8 mouse cellular contexts compared by ENCODE assay signal in genomic region chrX:48257011-48257410, GRCm38 (mm10). TPM values are rescaled to one million over a fixed set of nuclear protein-coding genes. Genes with fewer than 3 reads are reported as not detected.
DNase-seq lines count a peak whose midpoint lies in the region; ATAC-seq and TF ChIP-seq lines count a peak whose summit lies in the region.

No protein-coding gene starts in this region.

- peaks cover 16% of the 10 kb centered on the region; the same call in 1 of the 2 replicates for H3K36me3 ChIP-seq in kidney, embryonic 15.5 days
- H3K36me3 ChIP-seq in hindbrain, embryonic 16.5 days (ENCODE audit: control insufficient read depth, insufficient read depth, low read length) = no peaks in the 10 kb centered on the region
- H3K36me3 ChIP-seq in midbrain, embryonic 14.5 days (ENCODE audit: control insufficient read depth, insufficient read depth, low read length) = 0 out of 2 replicates have a peak, but pooled peaks cover 4% of the 10 kb centered on the region

- peak overlapping the region; percentile 61 for H3K4me3 ChIP-seq in kidney, embryonic 15.5 days (replicated peaks)
- peak overlapping the region; percentile 49 for H3K4me3 ChIP-seq in cortical plate, adult 2 months (ENCODE audit: insufficient read depth, low read length)
- peak overlapping the region; percentile 55 for H3K4me3 ChIP-seq in hindbrain, embryonic 16.5 days (ENCODE audit: low read length)
- peak overlapping the region; percentile 48 for H3K4me3 ChIP-seq in midbrain, embryonic 14.5 days (replicated peaks; ENCODE audit: low read depth, low read length)

- TF ChIP-seq CTCF in cortical plate, adult 2 months (IDR thresholded peaks at IDR 0.05; ENCODE audit: extremely low read depth, insufficient read depth, low read length) = no peak

- intact Hi-C loops in gastrocnemius, postnatal 36 days (cut with DNase I) = no loop called here

- H3K4me2 ChIP-seq in kidney, embryonic 15.5 days = peak overlapping the region; percentile 54
- peak overlapping the region; percentile 61 for H3K4me2 ChIP-seq in hindbrain, embryonic 16.5 days (ENCODE audit: low read length)
- peak overlapping the region; percentile 56 for H3K4me2 ChIP-seq in midbrain, embryonic 14.5 days (ENCODE audit: low read length)

- DNase-seq in kidney, postnatal 25 days = no peak
- DNase-seq in midbrain, embryonic 14.5 days = no peak
- no peak for DNase-seq in right cerebral cortex, postnatal 10 days (ENCODE audit: low spot score in 2 of 2)
- no peak for DNase-seq in gastrocnemius, postnatal 36 days

- TF ChIP-seq POLR2A in cortical plate, adult 2 months (IDR thresholded peaks at IDR 0.05; ENCODE audit: extremely low read depth, insufficient read depth, low read length) = no peak

- H3K9ac ChIP-seq in kidney, embryonic 15.5 days = peak overlapping the region; percentile 50
- peak overlapping the region; percentile 54 for H3K9ac ChIP-seq in hindbrain, embryonic 16.5 days (ENCODE audit: low read depth, low read length)
- 0 out of 2 replicates have a peak overlapping the region, but pooled peaks have one; percentile 39 for H3K9ac ChIP-seq in midbrain, embryonic 14.5 days (replicated peaks; ENCODE audit: low read length)

- 14% methylated on average over 16 of the region's 16 CpGs for WGBS in kidney, embryonic 15.5 days
- 19% methylated on average over 16 of the region's 16 CpGs for WGBS in hindbrain, embryonic 16.5 days
- WGBS in midbrain, embryonic 14.5 days = 18% methylated on average over 16 of the region's 16 CpGs

- H3K27me3 ChIP-seq in kidney, embryonic 15.5 days = peaks cover 8% of the 10 kb centered on the region; the same call in 1 of the 2 replicates
- no peaks in the 10 kb centered on the region for H3K27me3 ChIP-seq in hindbrain, embryonic 16.5 days (replicated peaks; ENCODE audit: control insufficient read depth, insufficient read depth, low read length)
- H3K27me3 ChIP-seq in midbrain, embryonic 14.5 days (ENCODE audit: control insufficient read depth, insufficient read depth, low read length) = no peaks in the 10 kb centered on the region

- H3K9me3 ChIP-seq in kidney, embryonic 15.5 days (replicated peaks) = no peaks in the 10 kb centered on the region
- H3K9me3 ChIP-seq in hindbrain, embryonic 16.5 days (ENCODE audit: control insufficient read depth, low read length) = no peaks in the 10 kb centered on the region
- H3K9me3 ChIP-seq in midbrain, embryonic 14.5 days (ENCODE audit: control insufficient read depth, low read length) = no peaks in the 10 kb centered on the region

- peak overlapping the region; percentile 71; the same call in 1 of the 2 replicates for H3K27ac ChIP-seq in kidney, embryonic 15.5 days
- H3K27ac ChIP-seq in cortical plate, adult 2 months (ENCODE audit: insufficient read depth, low read length) = no peak overlapping the region
- no peak overlapping the region for H3K27ac ChIP-seq in hindbrain, embryonic 16.5 days (ENCODE audit: low read depth, low read length)
- no peak overlapping the region for H3K27ac ChIP-seq in midbrain, embryonic 14.5 days (replicated peaks; ENCODE audit: low read depth, low read length)

- ATAC-seq in kidney, embryonic 15.5 days (replicated peaks; ENCODE audit: low FRiP score) = no peak
- ATAC-seq in hindbrain, embryonic 16.5 days = 0 out of 2 replicates have a peak, but pooled peaks have one; percentile 18
- peak; percentile 19; the same call in 1 of the 2 replicates for ATAC-seq in midbrain, embryonic 14.5 days (ENCODE audit: low FRiP score, low TSS enrichment)
- ATAC-seq in megakaryocyte-erythroid progenitor cell, adult 5-6 weeks (replicated peaks; ENCODE audit: low FRiP score, low TSS enrichment, poor library complexity, severe bottlenecking) = no peak

- no peaks in the 10 kb centered on the region for H3K4me1 ChIP-seq in kidney, embryonic 15.5 days
- peaks cover 1% of the 10 kb centered on the region; the same call in 1 of the 2 replicates for H3K4me1 ChIP-seq in cortical plate, adult 2 months (ENCODE audit: control insufficient read depth, insufficient read depth, low read length)
- no peaks in the 10 kb centered on the region; the same call in 1 of the 2 replicates for H3K4me1 ChIP-seq in hindbrain, embryonic 16.5 days (ENCODE audit: control insufficient read depth, insufficient read depth, low read depth, low read length)
- H3K4me1 ChIP-seq in midbrain, embryonic 14.5 days (ENCODE audit: control insufficient read depth, insufficient read depth, low read length) = no peaks in the 10 kb centered on the region

RNA-seq across cellular contexts. Expression of gene Utp14a, which starts 0.3 kb away (rescaled TPM):
- polyA plus RNA-seq in kidney, embryonic 15.5 days (2015; fragmentation: Nextera tagmentation; extraction: Ambion mirVana) = 17.7 and 18.9 TPM in 2 replicates
- 14.3 and 14.5 TPM in 2 replicates for polyA plus RNA-seq in cortical plate, adult 2 months (2012; rRNA removed)
- polyA plus RNA-seq in hindbrain, embryonic 16.5 days (2015; fragmentation: Nextera tagmentation; extraction: Ambion mirVana) = 11.8 and 13.2 TPM in 2 replicates
- 14.3 and 16.6 TPM in 2 replicates for polyA plus RNA-seq in midbrain, embryonic 14.5 days (2014; fragmentation: Nextera tagmentation; extraction: Ambion mirVana)
- 61.4 and 77.8 TPM in 2 replicates for total RNA-seq in megakaryocyte-erythroid progenitor cell, adult 5-6 weeks (2014; fragmentation: Nextera tagmentation)
- total RNA-seq in megakaryocyte-erythroid progenitor cell, adult 5-6 weeks (2017) = 120 and 121 TPM in 2 replicates
- total RNA-seq in gastrocnemius, postnatal 36 days (2021) = 10 to 100 TPM in 1 of 2 experiments, 1 to 10 TPM in 1; 9.3 to 15.3 TPM

RNA-seq across cellular contexts. Expression of gene Zdhhc9, which starts 48.3 kb away (rescaled TPM):
- polyA plus RNA-seq in kidney, embryonic 15.5 days (2015; fragmentation: Nextera tagmentation; extraction: Ambion mirVana) = 5.7 and 6.4 TPM in 2 replicates
- polyA plus RNA-seq in cortical plate, adult 2 months (2012; rRNA removed) = 44.6 and 51.7 TPM in 2 replicates
- polyA plus RNA-seq in hindbrain, embryonic 16.5 days (2015; fragmentation: Nextera tagmentation; extraction: Ambion mirVana) = 6.6 and 9.1 TPM in 2 replicates
- 7.8 and 12.5 TPM in 2 replicates for polyA plus RNA-seq in midbrain, embryonic 14.5 days (2014; fragmentation: Nextera tagmentation; extraction: Ambion mirVana)
- 12.3 and 17.4 TPM in 2 replicates for total RNA-seq in megakaryocyte-erythroid progenitor cell, adult 5-6 weeks (2014; fragmentation: Nextera tagmentation)
- total RNA-seq in megakaryocyte-erythroid progenitor cell, adult 5-6 weeks (2017) = 3.2 and 3.9 TPM in 2 replicates
- 1 to 10 TPM; 6.9 to 7.1 TPM for total RNA-seq in gastrocnemius, postnatal 36 days (2021)

Comparison
In these comparisons a context has a peak if more than half of its experiments do, and no peak if none do; other contexts are left out.
1. ATAC-seq: peak in hindbrain, embryonic 16.5 days (single experiment) and midbrain, embryonic 14.5 days (single experiment); none in kidney, embryonic 15.5 days (single experiment) and megakaryocyte-erythroid progenitor cell, adult 5-6 weeks (single experiment).
2. Peak in every context shown above with its lines, with median percentiles within 50 percentile points of each other: H3K4me2 ChIP-seq, H3K4me3 ChIP-seq and H3K9ac ChIP-seq.